Comparison of ENCODE assay signal across 9 mouse cellular contexts in genomic region chr13:96697805-96698586, GRCm38 (mm10). TPM values are rescaled to one million over a fixed set of nuclear protein-coding genes. Genes with fewer than 3 reads are reported as not detected.
DNase-seq lines count a peak whose midpoint lies in the region; ATAC-seq and TF ChIP-seq lines count a peak whose summit lies in the region.
"Had no signal": no experiment of that assay in that cellular context is flagged by ENCODE, and none has a peak within 500 bp of the region (broad histone marks: within the 10 kb centered on the region; RNA-seq: fewer than 3 reads in every experiment).

No protein-coding gene starts in this region.

- no peak overlapping the region for H3K9ac ChIP-seq in kidney, postnatal 0 days (ENCODE audit: low read depth, low read length)
- no peak overlapping the region for H3K9ac ChIP-seq in heart, embryonic 12.5 days
- H3K9ac ChIP-seq in lung, embryonic 16.5 days (ENCODE audit: low read length), result no peak overlapping the region
- no peak overlapping the region for H3K9ac ChIP-seq in hindbrain, embryonic 14.5 days
- H3K9ac ChIP-seq: limb, embryonic 15.5 days had no signal

- no peak overlapping the region for H3K4me2 ChIP-seq in kidney, postnatal 0 days (ENCODE audit: low read length)
- H3K4me2 ChIP-seq in heart, embryonic 12.5 days, result 0 out of 2 replicates have a peak overlapping the region, but pooled peaks have one; percentile 25
- no peak overlapping the region for H3K4me2 ChIP-seq in lung, embryonic 16.5 days (ENCODE audit: low read depth, low read length)
- H3K4me2 ChIP-seq in hindbrain, embryonic 14.5 days (replicated peaks), result no peak overlapping the region
- H3K4me2 ChIP-seq: limb, embryonic 15.5 days had no signal

- ATAC-seq in kidney, postnatal 0 days (replicated peaks; ENCODE audit: low FRiP score, low read depth), result no peak
- peak; percentile 99 for ATAC-seq in heart, embryonic 12.5 days (ENCODE audit: insufficient number of reproducible peaks, low FRiP score)
- ATAC-seq in lung, embryonic 16.5 days (ENCODE audit: low read depth), result peak; percentile 71
- no peak for ATAC-seq in hindbrain, embryonic 14.5 days (ENCODE audit: low FRiP score)

- H3K36me3 ChIP-seq in kidney, postnatal 0 days (ENCODE audit: insufficient read depth, low read length), result no peaks in the 10 kb centered on the region
- no peaks in the 10 kb centered on the region for H3K36me3 ChIP-seq in heart, embryonic 12.5 days
- no peaks in the 10 kb centered on the region for H3K36me3 ChIP-seq in lung, embryonic 16.5 days (ENCODE audit: control insufficient read depth, insufficient read depth, low read length)
- H3K36me3 ChIP-seq in hindbrain, embryonic 14.5 days (replicated peaks; ENCODE audit: control insufficient read depth, insufficient read depth), result no peaks in the 10 kb centered on the region
- H3K36me3 ChIP-seq in forebrain, embryonic 10.5 days (replicated peaks), result no peaks in the 10 kb centered on the region
- H3K36me3 ChIP-seq: limb, embryonic 15.5 days had no signal

- H3K27ac ChIP-seq in kidney, postnatal 0 days, result no peak overlapping the region
- H3K27ac ChIP-seq in heart, embryonic 12.5 days (ENCODE audit: poor library complexity, severe bottlenecking), result peak overlapping the region; percentile 64; the same call in 1 of the 2 replicates
- no peak overlapping the region for H3K27ac ChIP-seq in lung, embryonic 16.5 days (ENCODE audit: low read length)
- no peak overlapping the region for H3K27ac ChIP-seq in hindbrain, embryonic 14.5 days
- H3K27ac ChIP-seq in forebrain, embryonic 10.5 days, result no peak overlapping the region
- H3K27ac ChIP-seq: limb, embryonic 15.5 days had no signal

- H3K4me1 ChIP-seq in kidney, postnatal 0 days (replicated peaks; ENCODE audit: insufficient read depth, low read length), result no peaks in the 10 kb centered on the region
- H3K4me1 ChIP-seq in heart, embryonic 12.5 days (replicated peaks), result no peaks in the 10 kb centered on the region
- H3K4me1 ChIP-seq in lung, embryonic 16.5 days (replicated peaks; ENCODE audit: control insufficient read depth, insufficient read depth, low read length), result no peaks in the 10 kb centered on the region
- no peaks in the 10 kb centered on the region for H3K4me1 ChIP-seq in hindbrain, embryonic 14.5 days (replicated peaks; ENCODE audit: control insufficient read depth, insufficient read depth, low read length)
- no peaks in the 10 kb centered on the region for H3K4me1 ChIP-seq in forebrain, embryonic 10.5 days
- H3K4me1 ChIP-seq: limb, embryonic 15.5 days had no signal

- 67% methylated on average over 8 of the region's 8 CpGs for WGBS in kidney, postnatal 0 days
- WGBS in heart, embryonic 12.5 days, result 52% methylated on average over 8 of the region's 8 CpGs
- 47% methylated on average over 8 of the region's 8 CpGs for WGBS in lung, embryonic 16.5 days
- 81% methylated on average over 8 of the region's 8 CpGs for WGBS in hindbrain, embryonic 14.5 days
- WGBS in forebrain, embryonic 10.5 days, result 81% methylated on average over 8 of the region's 8 CpGs

- peak; percentile 36 for DNase-seq in kidney, postnatal 0 days (ENCODE audit: low spot score)
- no peak for DNase-seq in kidney, postnatal 25 days
- peak; percentile 5 to 7 for DNase-seq in thymus, postnatal 10 days (ENCODE audit: low spot score in 2 of 2)
- no peak for DNase-seq in hindbrain, embryonic 14.5 days (ENCODE audit: low spot score)
- no peak for DNase-seq in forebrain, embryonic 10.5 days (ENCODE audit: extremely low spot score, low spot score)
- no peak for DNase-seq in ovary, postnatal 14 days (ENCODE audit: low spot score)

- H3K4me3 ChIP-seq in kidney, postnatal 0 days (replicated peaks; ENCODE audit: low read depth, low read length), result no peak overlapping the region
- no peak overlapping the region for H3K4me3 ChIP-seq in heart, embryonic 12.5 days
- no peak overlapping the region for H3K4me3 ChIP-seq in lung, embryonic 16.5 days (ENCODE audit: low read length)
- no peak overlapping the region for H3K4me3 ChIP-seq in hindbrain, embryonic 14.5 days (replicated peaks; ENCODE audit: low read length)
- H3K4me3 ChIP-seq in forebrain, embryonic 10.5 days, result no peak overlapping the region
- H3K4me3 ChIP-seq: limb, embryonic 15.5 days had no signal

- TF ChIP-seq CTCF in kidney, postnatal 0 days (IDR thresholded peaks at IDR 0.05; ENCODE audit: low read depth), result no peak

- no peaks in the 10 kb centered on the region for H3K9me3 ChIP-seq in kidney, postnatal 0 days (replicated peaks; ENCODE audit: low read length)
- no peaks in the 10 kb centered on the region for H3K9me3 ChIP-seq in heart, embryonic 12.5 days (replicated peaks)
- no peaks in the 10 kb centered on the region for H3K9me3 ChIP-seq in lung, embryonic 16.5 days (ENCODE audit: control insufficient read depth, low read length)
- no peaks in the 10 kb centered on the region for H3K9me3 ChIP-seq in hindbrain, embryonic 14.5 days (ENCODE audit: control insufficient read depth, low read length)
- no peaks in the 10 kb centered on the region for H3K9me3 ChIP-seq in forebrain, embryonic 10.5 days
- H3K9me3 ChIP-seq: limb, embryonic 15.5 days had no signal

- H3K27me3 ChIP-seq in kidney, postnatal 0 days (ENCODE audit: insufficient read depth, low read length), result no peaks in the 10 kb centered on the region
- no peaks in the 10 kb centered on the region for H3K27me3 ChIP-seq in heart, embryonic 12.5 days (replicated peaks)
- H3K27me3 ChIP-seq in lung, embryonic 16.5 days (ENCODE audit: control insufficient read depth, insufficient read depth, low read depth, low read length), result no peaks in the 10 kb centered on the region
- no peaks in the 10 kb centered on the region for H3K27me3 ChIP-seq in hindbrain, embryonic 14.5 days (ENCODE audit: control insufficient read depth, insufficient read depth, low read length)
- H3K27me3 ChIP-seq in forebrain, embryonic 10.5 days (ENCODE audit: poor library complexity, severe bottlenecking), result no peaks in the 10 kb centered on the region
- H3K27me3 ChIP-seq: limb, embryonic 15.5 days had no signal

RNA-seq across cellular contexts. Expression of gene Hmgcr, which starts 27.3 kb away (rescaled TPM):
- polyA plus RNA-seq in kidney, postnatal 0 days (2015; fragmentation: Nextera tagmentation; extraction: Ambion mirVana), result 36.7 and 42.2 TPM in 2 replicates
- polyA plus RNA-seq in heart, embryonic 12.5 days (2016; fragmentation: Nextera tagmentation; extraction: Ambion mirVana), result 53.3 and 57.5 TPM in 2 replicates
- polyA plus RNA-seq in lung, embryonic 16.5 days (2015; fragmentation: Nextera tagmentation; extraction: Ambion mirVana), result 43.9 and 46.2 TPM in 2 replicates
- polyA plus RNA-seq in hindbrain, embryonic 14.5 days (2014; fragmentation: Nextera tagmentation; extraction: Ambion mirVana), result 198 and 251 TPM in 2 replicates
- 156 TPM in 2 replicates for polyA plus RNA-seq in forebrain, embryonic 10.5 days (2016; fragmentation: Nextera tagmentation; extraction: Ambion mirVana)

RNA-seq across cellular contexts. Expression of gene Ankrd31, which starts 50.1 kb away (rescaled TPM):
- not detected in 2 replicates for polyA plus RNA-seq in kidney, postnatal 0 days (2015; fragmentation: Nextera tagmentation; extraction: Ambion mirVana)
- 0.04 TPM in 1 of 2 replicates, not detected in the other for polyA plus RNA-seq in heart, embryonic 12.5 days (2016; fragmentation: Nextera tagmentation; extraction: Ambion mirVana)
- polyA plus RNA-seq in lung, embryonic 16.5 days (2015; fragmentation: Nextera tagmentation; extraction: Ambion mirVana), result not detected in 2 replicates
- 0.23 TPM in 1 of 2 replicates, not detected in the other for polyA plus RNA-seq in hindbrain, embryonic 14.5 days (2014; fragmentation: Nextera tagmentation; extraction: Ambion mirVana)
- polyA plus RNA-seq in forebrain, embryonic 10.5 days (2016; fragmentation: Nextera tagmentation; extraction: Ambion mirVana), result not detected in 2 replicates
- polyA plus RNA-seq: limb, embryonic 15.5 days had no signal

Comparison
In these comparisons a context has a peak if more than half of its experiments do, and no peak if none do; other contexts are left out.
1. DNase-seq: peak in kidney, postnatal 0 days (single experiment) and thymus, postnatal 10 days (2 of 2); none in kidney, postnatal 25 days (0 of 2), hindbrain, embryonic 14.5 days (single experiment), forebrain, embryonic 10.5 days (single experiment) and ovary, postnatal 14 days (single experiment).
2. ATAC-seq: peak in heart, embryonic 12.5 days (single experiment) and lung, embryonic 16.5 days (single experiment); none in kidney, postnatal 0 days (single experiment) and hindbrain, embryonic 14.5 days (single experiment).